Mouse (Mus musculus) bone marrow, adult 2 months (tissue): ENCODE results near the gene Usp6nl. TPM values are rescaled to one million over a fixed set of nuclear protein-coding genes. Genes with fewer than 3 reads are reported as not detected.

Experiments used
- H3K27ac ChIP-seq: fragments of 200-500 bp; 2 replicates; pipeline ENCODE4 v1.5.1; 2012; ENCODE audit warnings: low read depth, mild to moderate bottlenecking, control low read depth, inconsistent platforms, low read length; ENCODE audit not compliant: control insufficient read depth, poor library complexity, insufficient read depth
- H3K4me1 ChIP-seq: fragments of 200-500 bp; 2 replicates; pipeline ENCODE4 v1.6.1; 2011; ENCODE audit warnings: low read length; ENCODE audit not compliant: control insufficient read depth, insufficient read depth
- H3K4me3 ChIP-seq: fragments of 200-500 bp; replicated peaks from 2 replicates; pipeline ENCODE3; 2011; ENCODE audit warnings: mild to moderate bottlenecking, low read depth, low read length, control low read depth; ENCODE audit not compliant: control insufficient read depth
- CTCF ChIP-seq: fragments of 200-500 bp; IDR thresholded peaks from 2 replicates; pipeline ENCODE4 v1.5.1; 2011; ENCODE audit warnings: low read length, control low read depth; ENCODE audit not compliant: control insufficient read depth, insufficient read depth
- POLR2A ChIP-seq: fragments of 200-500 bp; IDR thresholded peaks from 2 replicates; pipeline ENCODE4 v1.6.1; 2011; ENCODE audit warnings: low read depth, mild to moderate bottlenecking, control low read depth, low read length, borderline replicate concordance; ENCODE audit not compliant: control insufficient read depth
- WGBS: fragments of 180-500 bp; shearing (Covaris S2); methylation state at CpG from one replicate; pipeline ENCODE4 v1.1.7; 2018; 5-methylcytosine and 5-hydroxymethylcytosine counted together
- polyA plus RNA-seq: library from polyadenylated mRNA; stranded (reverse); fragments of >200 nt; gene quantifications from 2 replicates; pipeline ENCODE4 v1.2.4, GENCODE M21; 2011; ENCODE audit warnings: low replicate concordance; ENCODE audit not compliant: missing spikeins, insufficient read depth, insufficient read length

The Usp6nl gene
- polyA plus RNA-seq, 1 experiment: 6.9 TPM

GRCm38 (mm10) chr2:6481966-6482365 is 159.5 kb downstream of the Usp6nl start:
- TF ChIP-seq CTCF (no peak), POLR2A (no peak)
- Histone ChIP-seq H3K4me3 (no peak overlapping the region), H3K4me1 (peaks cover 3% of the 10 kb centered on the region; the same call in 1 of the 2 replicates), H3K27ac (no peak overlapping the region)
- WGBS: 86% methylated on average over 8 of the region's 8 CpGs

- Histone ChIP-seq H3K4me1 (peaks cover 1% of the 10 kb centered on the region; the same call in 1 of the 2 replicates), H3K27ac (no peak overlapping the region), H3K4me3 (no peak overlapping the region)
- 48% methylated on average over 3 of the region's 3 CpGs for WGBS
- TF ChIP-seq POLR2A: no peak
- TF ChIP-seq CTCF: no peak
Observed at GRCm38 (mm10) chr2:6482411-6482810, 159.9 kb downstream of the Usp6nl start.

DNA sequence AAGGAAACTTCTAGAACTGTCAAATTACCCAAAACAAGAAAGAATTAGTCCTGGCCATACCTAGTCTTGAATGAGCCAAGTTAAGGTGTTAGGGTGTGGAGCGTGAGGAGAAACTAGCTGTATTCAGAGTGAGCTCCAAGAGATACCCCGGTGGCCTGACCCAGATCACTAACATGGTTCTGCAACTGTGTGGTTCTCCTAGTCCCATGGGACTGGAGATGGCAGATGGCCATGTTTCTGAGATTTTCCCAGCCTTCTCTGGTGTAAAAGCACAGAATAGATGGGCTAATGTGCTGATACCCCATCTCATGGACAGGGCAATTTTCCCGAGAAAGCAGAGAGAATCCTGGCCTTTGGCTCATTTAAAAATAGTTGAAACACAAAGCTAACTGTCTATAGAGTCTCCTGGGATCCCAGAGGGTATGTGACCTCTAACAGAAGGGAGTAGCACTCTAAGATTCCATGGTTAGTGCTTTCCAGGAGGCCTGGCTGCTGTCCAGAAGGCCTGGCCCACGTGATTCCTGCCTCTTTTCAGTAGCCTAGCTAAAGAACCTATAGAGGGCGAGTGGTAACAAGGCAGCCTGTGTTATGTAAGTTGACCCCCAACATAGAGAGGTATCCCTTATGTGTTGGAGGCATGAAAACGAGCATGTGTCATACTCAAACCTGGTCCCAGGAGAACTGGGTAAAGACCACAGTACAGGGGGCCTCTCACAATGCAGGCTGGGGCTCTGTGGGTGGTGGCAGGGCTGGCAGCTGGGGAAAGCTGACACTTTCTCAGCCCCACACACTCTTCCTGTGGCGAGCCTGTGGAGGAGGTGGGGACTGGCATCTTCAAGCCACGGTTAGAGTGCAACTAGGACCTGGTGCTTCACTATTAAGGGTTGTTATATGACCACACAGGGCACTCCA is 160.9 kb downstream of the Usp6nl start:
- 34% methylated on average over 8 of the region's 8 CpGs for WGBS
- no peak for TF ChIP-seq CTCF
- no peak for TF ChIP-seq POLR2A
- Histone ChIP-seq H3K4me1 (peaks cover under 1% of the 10 kb centered on the region; the same call in 1 of the 2 replicates), H3K27ac (no peak overlapping the region), H3K4me3 (no peak overlapping the region)

- no peak for TF ChIP-seq POLR2A
- no peak for TF ChIP-seq CTCF
- H3K27ac ChIP-seq: no peak overlapping the region
- WGBS: 56% methylated on average over 3 of the region's 3 CpGs
Observed at GRCm38 (mm10) chr2:6484179-6484578, 161.7 kb downstream of the Usp6nl start.

GRCm38 (mm10) chr2:6487566-6488488 is 165.4 kb downstream of the Usp6nl start:
- no peak overlapping the region for H3K27ac ChIP-seq
- peaks cover under 1% of the 10 kb centered on the region; the same call in 1 of the 2 replicates for H3K4me1 ChIP-seq
- 81% methylated on average over 10 of the region's 10 CpGs for WGBS
- no peak for TF ChIP-seq POLR2A
- no peak for TF ChIP-seq CTCF
- no peak overlapping the region for H3K4me3 ChIP-seq

More at GRCm38 (mm10) chr2:6484179-6484578, 161.7 kb downstream of the Usp6nl start:
- H3K4me1 ChIP-seq: no peaks in the 10 kb centered on the region; the same call in 1 of the 2 replicates
- H3K4me3 ChIP-seq: no peak overlapping the region

DNA sequence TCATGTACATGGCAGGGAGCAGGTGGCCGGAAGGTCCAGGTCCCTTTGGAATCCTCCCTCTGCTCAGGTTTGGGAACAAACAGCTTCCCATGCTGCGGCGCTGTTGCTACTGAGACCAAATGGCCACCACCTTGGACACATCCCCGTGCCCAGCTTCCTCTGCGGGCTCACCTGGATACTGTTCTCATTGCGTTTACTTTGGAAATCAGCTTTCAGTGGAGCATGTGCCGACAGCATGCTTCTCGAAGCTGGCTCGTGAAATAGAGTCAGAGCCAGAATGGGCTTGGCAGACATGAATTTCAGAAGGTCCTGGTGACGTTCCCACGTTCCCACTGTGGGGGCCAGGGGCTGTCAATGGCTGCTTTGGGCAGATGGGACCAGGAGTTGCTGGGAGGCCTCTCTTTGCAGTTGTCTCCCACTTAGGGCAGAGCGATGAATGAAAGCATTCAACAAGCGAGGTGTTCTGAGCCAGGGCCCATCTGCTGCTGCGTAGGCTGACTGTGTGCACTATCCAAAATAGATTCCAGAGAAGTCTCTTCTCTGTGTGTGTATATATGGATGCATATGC is 166.1 kb downstream of the Usp6nl start:
- 85% methylated on average over 14 of the region's 14 CpGs for WGBS
- Histone ChIP-seq H3K4me3 (no peak overlapping the region), H3K4me1 (peaks cover 3% of the 10 kb centered on the region; the same call in 1 of the 2 replicates), H3K27ac (no peak overlapping the region)
- TF ChIP-seq POLR2A: no peak
- no peak for TF ChIP-seq CTCF

DNA sequence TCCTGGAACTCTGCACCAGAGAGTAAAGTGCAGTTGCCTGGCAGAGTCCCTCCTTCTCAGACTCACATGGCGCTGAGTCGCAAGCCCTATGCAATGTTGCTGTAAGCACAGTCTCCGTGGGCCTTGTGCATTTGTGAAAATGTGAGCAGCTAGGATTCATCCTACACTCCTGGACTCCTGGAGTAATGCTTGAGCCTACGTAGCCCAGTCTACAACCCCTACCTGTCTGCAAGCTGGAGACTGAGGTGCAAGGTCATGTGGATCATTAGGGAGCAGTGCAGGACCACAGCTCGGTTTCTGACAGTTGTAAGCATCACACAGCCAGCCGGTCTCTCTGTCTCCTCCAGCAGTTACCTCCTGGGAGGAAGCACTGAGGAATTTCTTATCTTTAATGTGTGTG is 167.6 kb downstream of the Usp6nl start:
- Histone ChIP-seq H3K4me3 (no peak overlapping the region), H3K4me1 (peaks cover 3% of the 10 kb centered on the region; the same call in 1 of the 2 replicates), H3K27ac (no peak overlapping the region)
- 82% methylated on average over 6 of the region's 6 CpGs for WGBS
- no peak for TF ChIP-seq CTCF
- no peak for TF ChIP-seq POLR2A

DNA sequence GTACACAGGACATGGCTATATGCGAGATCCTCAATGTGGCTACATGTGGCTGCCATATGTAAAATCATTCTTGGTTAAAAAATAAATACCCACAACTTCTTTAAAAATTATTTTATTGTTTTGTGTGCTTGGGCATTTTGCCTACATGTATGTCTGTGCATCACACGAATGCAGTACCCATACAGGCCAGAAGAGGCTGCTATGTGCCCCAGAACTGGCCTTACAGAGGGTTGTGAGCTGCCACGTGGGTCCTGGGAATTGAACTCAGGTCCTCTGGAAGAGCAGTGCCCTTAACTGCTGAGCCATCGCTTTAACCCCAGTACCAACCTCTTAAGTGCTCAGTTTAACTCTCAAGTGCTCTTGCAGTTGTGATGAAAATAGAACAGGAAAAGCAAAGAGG is 168.4 kb downstream of the Usp6nl start:
- no peak overlapping the region for H3K27ac ChIP-seq
- H3K4me3 ChIP-seq: no peak overlapping the region
- H3K4me1 ChIP-seq: peaks cover 3% of the 10 kb centered on the region; the same call in 1 of the 2 replicates
- TF ChIP-seq POLR2A: no peak
- no peak for TF ChIP-seq CTCF
- WGBS: 75% methylated on average over 4 of the region's 4 CpGs
